7 mouse cellular contexts compared by ENCODE assay signal in the genomic region with DNA sequence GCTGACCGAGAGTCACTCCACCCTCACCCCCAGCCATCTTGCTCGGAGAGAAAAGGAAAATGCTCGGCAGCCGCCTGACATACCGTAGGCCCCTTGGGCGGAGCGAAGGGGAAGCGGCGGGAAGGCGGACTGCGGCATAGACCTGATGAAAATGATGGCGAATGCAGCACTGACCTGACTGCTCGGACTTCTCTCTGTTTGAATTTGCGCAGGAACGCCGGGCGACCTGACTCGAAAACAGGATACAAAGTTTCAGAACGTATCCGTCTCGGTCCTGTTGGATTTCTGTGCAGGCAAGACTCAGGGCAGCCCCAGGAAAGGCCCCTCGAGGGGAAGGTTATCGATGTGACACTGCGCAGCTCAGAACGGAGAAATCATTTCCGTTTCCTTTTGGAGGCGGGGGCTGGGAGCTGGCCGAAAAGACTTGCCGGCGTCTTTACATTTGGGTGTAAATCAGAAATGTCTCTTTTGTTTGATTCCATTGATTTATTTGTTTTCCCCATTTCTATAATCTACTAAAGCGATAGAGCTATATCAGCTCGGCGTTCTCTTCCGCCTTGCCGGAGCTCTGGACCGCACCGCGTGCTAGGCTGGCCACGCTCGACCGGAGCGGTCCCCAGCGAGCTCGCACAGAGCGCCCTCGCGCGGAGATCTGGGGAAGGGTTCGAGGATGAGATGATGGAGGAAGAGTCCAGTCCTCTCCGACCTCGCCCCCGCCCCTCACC. TPM values are rescaled to one million over a fixed set of nuclear protein-coding genes. Genes with fewer than 3 reads are reported as not detected.
DNase-seq lines count a peak whose midpoint lies in the region; ATAC-seq lines count a peak whose summit lies in the region.

Eif2s3x (minus strand) TSS at position 266 of the 725 bp plus-strand sequence.

- under 1% methylated on average over 52 of the region's 52 CpGs for WGBS in embryonic facial prominence, embryonic 10.5 days
- under 1% methylated on average over 52 of the region's 52 CpGs for WGBS in limb, embryonic 10.5 days
- under 1% methylated on average over 52 of the region's 52 CpGs for WGBS in midbrain, embryonic 13.5 days

- peak within 1 kb of the TSS; percentile 91 for H3K27ac ChIP-seq in embryonic facial prominence, embryonic 10.5 days (replicated peaks)
- peak within 1 kb of the TSS; percentile 92 for H3K27ac ChIP-seq in limb, embryonic 10.5 days
- peak within 1 kb of the TSS; percentile 77 for H3K27ac ChIP-seq in midbrain, embryonic 13.5 days

- peak; percentile 95 for ATAC-seq in granulocyte monocyte progenitor cell, adult 5-6 weeks (replicated peaks; ENCODE audit: poor library complexity, severe bottlenecking)
- peak; percentile 95 for ATAC-seq in midbrain, embryonic 13.5 days

- peak within 1 kb of the TSS; percentile 77 for H3K9ac ChIP-seq in midbrain, embryonic 13.5 days (replicated peaks)

- no peaks in the 10 kb centered on the region for H3K9me3 ChIP-seq in embryonic facial prominence, embryonic 10.5 days
- H3K9me3 ChIP-seq in limb, embryonic 10.5 days (replicated peaks) = no peaks in the 10 kb centered on the region
- no peaks in the 10 kb centered on the region for H3K9me3 ChIP-seq in midbrain, embryonic 13.5 days

- no peaks in the 10 kb centered on the region for H3K4me1 ChIP-seq in embryonic facial prominence, embryonic 10.5 days
- H3K4me1 ChIP-seq in limb, embryonic 10.5 days = no peaks in the 10 kb centered on the region
- 0 out of 2 replicates have a peak, but pooled peaks cover 5% of the 10 kb centered on the region for H3K4me1 ChIP-seq in midbrain, embryonic 13.5 days (replicated peaks)

- H3K4me3 ChIP-seq in embryonic facial prominence, embryonic 10.5 days = peak within 1 kb of the TSS; percentile 84
- H3K4me3 ChIP-seq in limb, embryonic 10.5 days = peak within 1 kb of the TSS; percentile 86
- peak within 1 kb of the TSS; percentile 64 for H3K4me3 ChIP-seq in midbrain, embryonic 13.5 days (replicated peaks)

- no peaks in the 10 kb centered on the region for H3K27me3 ChIP-seq in embryonic facial prominence, embryonic 10.5 days (replicated peaks; ENCODE audit: low read depth, poor library complexity, severe bottlenecking)
- H3K27me3 ChIP-seq in limb, embryonic 10.5 days (ENCODE audit: low read depth, poor library complexity, severe bottlenecking) = no peaks in the 10 kb centered on the region
- no peaks in the 10 kb centered on the region; the same call in 1 of the 2 replicates for H3K27me3 ChIP-seq in midbrain, embryonic 13.5 days

- H3K4me2 ChIP-seq in midbrain, embryonic 13.5 days (replicated peaks) = peak within 1 kb of the TSS; percentile 69

- peak; percentile 85 for DNase-seq in adrenal gland, postnatal 10 days
- peak; percentile 88 for DNase-seq in embryonic facial prominence, embryonic 10.5 days (ENCODE audit: low spot score)
- peak; percentile 88 for DNase-seq in kidney, adult 11 months
- DNase-seq in limb, embryonic 10.5 days (ENCODE audit: low spot score) = peak; percentile 87
- peak; percentile 86 for DNase-seq in spleen, adult 12 weeks (ENCODE audit: low spot score)

- H3K36me3 ChIP-seq in embryonic facial prominence, embryonic 10.5 days (replicated peaks) = peaks cover 30% of the 10 kb centered on the region
- H3K36me3 ChIP-seq in limb, embryonic 10.5 days = peaks cover 33% of the 10 kb centered on the region
- H3K36me3 ChIP-seq in midbrain, embryonic 13.5 days = peaks cover 17% of the 10 kb centered on the region

RNA-seq across cellular contexts. Expression of gene Eif2s3x, which starts in this region (rescaled TPM):
- total RNA-seq in adrenal gland, postnatal 10 days (2021) = 100 to 1,000 TPM; 116 to 181 TPM
- 108 and 112 TPM in 2 replicates for polyA plus RNA-seq in embryonic facial prominence, embryonic 10.5 days (2016; fragmentation: Nextera tagmentation; extraction: Ambion mirVana)
- total RNA-seq in granulocyte monocyte progenitor cell, adult 5-6 weeks (2014; fragmentation: Nextera tagmentation) = 148 TPM in 2 replicates
- 166 and 189 TPM in 2 replicates for total RNA-seq in granulocyte monocyte progenitor cell, adult 5-6 weeks (2017)
- 104 and 105 TPM in 2 replicates for polyA plus RNA-seq in limb, embryonic 10.5 days (2016; fragmentation: Nextera tagmentation; extraction: Ambion mirVana)
- 98.2 and 103 TPM in 2 replicates for polyA plus RNA-seq in midbrain, embryonic 13.5 days (2015; fragmentation: Nextera tagmentation; extraction: Ambion mirVana)

Comparison
In these comparisons a context has a peak if more than half of its experiments do, and no peak if none do; other contexts are left out.
1. Peak in every context shown above with its lines: DNase-seq, ATAC-seq, H3K4me3 ChIP-seq and H3K27ac ChIP-seq.